Mouse (Mus musculus) forebrain, postnatal 0 days (tissue): ENCODE results near the gene Vrk1. TPM values are rescaled to one million over a fixed set of nuclear protein-coding genes. Genes with fewer than 3 reads are reported as not detected.

ENCODE experiments used
- ATAC-seq: fragments of 200-750 bp; cut with Nextera tagmentation; 2 replicates; pipeline ENCODE4 v1.8.0; 2017; ENCODE audit warnings: mild to moderate bottlenecking, moderate library complexity
- DNase-seq: peaks from one replicate; pipeline ENCODE4 v3.0.0-alpha.2; 2015
- H3K27ac ChIP-seq: fragments of 300-500 bp; sonication (generic); 2 replicates; pipeline ENCODE4 v1.5.1; 2014; ENCODE audit warnings: low read depth, mild to moderate bottlenecking, antibody characterized with exemption, low read length, moderate library complexity, mixed read lengths
- H3K27me3 ChIP-seq: fragments of 300-500 bp; sonication (generic); 2 replicates; pipeline ENCODE4 v1.6.1; 2014; ENCODE audit warnings: mild to moderate bottlenecking, low read length, mixed read lengths; ENCODE audit not compliant: insufficient read depth
- H3K36me3 ChIP-seq: fragments of 300-500 bp; sonication (generic); 2 replicates; pipeline ENCODE4 v1.6.1; 2014; ENCODE audit warnings: mild to moderate bottlenecking, moderate library complexity; ENCODE audit not compliant: insufficient read depth
- H3K4me1 ChIP-seq: fragments of 300-500 bp; sonication (generic); 2 replicates; pipeline ENCODE4 v1.6.1; 2014; ENCODE audit warnings: antibody characterized with exemption; ENCODE audit not compliant: insufficient read depth
- H3K4me2 ChIP-seq: fragments of 300-500 bp; sonication (generic); 2 replicates; pipeline ENCODE4 v1.6.1; 2014; ENCODE audit warnings: low read depth, mild to moderate bottlenecking, moderate library complexity
- H3K4me3 ChIP-seq: fragments of 300-500 bp; sonication (generic); 2 replicates; pipeline ENCODE4 v1.5.1; 2014; ENCODE audit warnings: low read depth, low read length, mixed read lengths
- H3K9ac ChIP-seq: fragments of 300-500 bp; sonication (generic); 2 replicates; pipeline ENCODE4 v1.6.1; 2014; ENCODE audit warnings: mild to moderate bottlenecking
- H3K9me3 ChIP-seq: fragments of 300-500 bp; sonication (generic); 2 replicates; pipeline ENCODE4 v1.6.1; 2016; ENCODE audit warnings: low read length
- CTCF ChIP-seq: sonication (generic); IDR thresholded peaks from 2 replicates; pipeline ENCODE4 v1.5.1; 2016; ENCODE audit warnings: antibody characterized with exemption, control low read depth, low read depth
- WGBS: fragments of 180-500 bp; shearing (Covaris S2); extraction: QIAGEN DNeasy Blood & Tissue Kit; methylation state at CpG from one replicate; pipeline ENCODE4 v1.1.7; 2014; 5-methylcytosine and 5-hydroxymethylcytosine counted together
- polyA plus RNA-seq: library from polyadenylated mRNA; unstranded; fragments of >200 nt; fragmentation: Nextera tagmentation; extraction: Ambion mirVana; gene quantifications from 2 replicates; pipeline ENCODE4 v1.2.1, GENCODE M21; 2015
- total RNA-seq: library from RNA; depleted of rRNA; stranded (reverse); fragments of >200 nt; gene quantifications from 2 replicates; pipeline ENCODE4 v1.2.3, GENCODE M21; 2014

Vrk1 gene
- total and polyA plus RNA-seq, 2 experiments from 2014 or later: 34.9 to 51.5 TPM

- Histone ChIP-seq H3K36me3 (no peaks in the 10 kb centered on the region), H3K27me3 (no peaks in the 10 kb centered on the region), H3K9me3 (no peaks in the 10 kb centered on the region), H3K4me2 (no peak overlapping the region), H3K27ac (no peak overlapping the region), H3K4me1 (no peaks in the 10 kb centered on the region), H3K9ac (no peak overlapping the region), H3K4me3 (no peak overlapping the region)
- TF ChIP-seq CTCF: no peak
- 61% methylated on average over 4 of the region's 4 CpGs for WGBS
- no peak for DNase-seq
- no peak for ATAC-seq
Observed at GRCm38 (mm10) chr12:105995940-105996339, 14.1 kb upstream of the Vrk1 start.

- Histone ChIP-seq H3K4me3 (no peak overlapping the region), H3K4me1 (no peaks in the 10 kb centered on the region), H3K9ac (no peak overlapping the region), H3K27ac (no peak overlapping the region), H3K9me3 (no peaks in the 10 kb centered on the region), H3K27me3 (no peaks in the 10 kb centered on the region), H3K36me3 (no peaks in the 10 kb centered on the region), H3K4me2 (no peak overlapping the region)
- TF ChIP-seq CTCF: no peak
- no peak for DNase-seq
- 60% methylated on average over 19 of the region's 19 CpGs for WGBS
- no peak; the same call in 1 of the 2 replicates for ATAC-seq
Observed at GRCm38 (mm10) chr12:105997028-105997786, 12.8 kb upstream of the Vrk1 start.

GRCm38 (mm10) chr12:106001775-106002174 lies 8.3 kb upstream of the Vrk1 start:
- no peaks in the 10 kb centered on the region for H3K36me3 ChIP-seq
- ATAC-seq (no peak; the same call in 1 of the 2 replicates), DNase-seq (peak; percentile 34)
- TF ChIP-seq CTCF: peak; percentile 30
- no peak overlapping the region for H3K4me3 ChIP-seq
- no peak overlapping the region for H3K9ac ChIP-seq
- H3K27me3 ChIP-seq: no peaks in the 10 kb centered on the region
- WGBS: 25% methylated on average over 8 of the region's 8 CpGs
- no peak overlapping the region for H3K27ac ChIP-seq
- H3K4me1 ChIP-seq: no peaks in the 10 kb centered on the region
- H3K4me2 ChIP-seq: no peak overlapping the region
- no peaks in the 10 kb centered on the region for H3K9me3 ChIP-seq

GRCm38 (mm10) chr12:106004719-106005118 lies 5.3 kb upstream of the Vrk1 start:
- Histone ChIP-seq H3K9me3 (no peaks in the 10 kb centered on the region), H3K4me1 (no peaks in the 10 kb centered on the region), H3K4me2 (no peak overlapping the region), H3K36me3 (no peaks in the 10 kb centered on the region), H3K27me3 (no peaks in the 10 kb centered on the region), H3K27ac (no peak overlapping the region), H3K9ac (no peak overlapping the region), H3K4me3 (no peak overlapping the region)
- no peak for ATAC-seq
- WGBS: 84% methylated on average over 6 of the region's 6 CpGs
- no peak for TF ChIP-seq CTCF
- DNase-seq: no peak

- ATAC-seq (no peak), DNase-seq (no peak)
- Histone ChIP-seq H3K36me3 (no peaks in the 10 kb centered on the region), H3K27ac (no peak overlapping the region), H3K4me2 (no peak overlapping the region), H3K9me3 (no peaks in the 10 kb centered on the region), H3K4me3 (no peak overlapping the region), H3K4me1 (peaks cover 3% of the 10 kb centered on the region; the same call in 1 of the 2 replicates), H3K27me3 (no peaks in the 10 kb centered on the region), H3K9ac (no peak overlapping the region)
- 86% methylated on average over 6 of the region's 6 CpGs for WGBS
- TF ChIP-seq CTCF: no peak
Observed at GRCm38 (mm10) chr12:106006218-106006617, 3.8 kb upstream of the Vrk1 start.

GRCm38 (mm10) chr12:106008348-106009050 lies 1.5 kb upstream of the Vrk1 start:
- DNase-seq (no peak), ATAC-seq (no peak)
- Histone ChIP-seq H3K4me2 (no peak overlapping the region), H3K9ac (no peak overlapping the region), H3K36me3 (no peaks in the 10 kb centered on the region), H3K27ac (no peak overlapping the region), H3K27me3 (no peaks in the 10 kb centered on the region), H3K9me3 (no peaks in the 10 kb centered on the region), H3K4me3 (no peak overlapping the region), H3K4me1 (peaks cover 3% of the 10 kb centered on the region; the same call in 1 of the 2 replicates)
- TF ChIP-seq CTCF: no peak
- 80% methylated on average over 22 of the region's 22 CpGs for WGBS
